Mouse (Mus musculus): Measurements from ENCODE around the gene Myof.

GRCm38 (mm10) chr19:37989971-37990370 lies 53.4 kb downstream of the Myof start:
- TF ChIP-seq CTCF (IDR thresholded peaks at IDR 0.05; ENCODE audit: low read depth, low read length): no peak
- no peak for TF ChIP-seq POLR2A (IDR thresholded peaks at IDR 0.05; ENCODE audit: extremely low read depth, insufficient read depth, low read length)

All from liver, adult 2 months (tissue).